Mouse (Mus musculus): Measurements from ENCODE around the gene Camk1g. TPM values are rescaled to one million over a fixed set of nuclear protein-coding genes. Genes with fewer than 3 reads are reported as not detected.

Camk1g gene
- polyA plus RNA-seq, 1 experiment = not detected

GRCm38 (mm10) chr1:193342198-193342946 is 27.7 kb downstream of the Camk1g start:
- Histone ChIP-seq H3K4me1 (ENCODE audit: control insufficient read depth) (no peaks in the 10 kb centered on the region), H3K27me3 (ENCODE audit: control insufficient read depth) (no peaks in the 10 kb centered on the region), H3K9me3 (ENCODE audit: control insufficient read depth, low read length) (no peaks in the 10 kb centered on the region), H3K4me3 (replicated peaks) (no peak overlapping the region), H3K36me3 (ENCODE audit: control insufficient read depth) (no peaks in the 10 kb centered on the region)
- TF ChIP-seq GATA1 (IDR thresholded peaks at IDR 0.05; ENCODE audit: low read length) = no peak
- no peak for TF ChIP-seq TAL1 (IDR thresholded peaks at IDR 0.05; ENCODE audit: low read length)

DNA sequence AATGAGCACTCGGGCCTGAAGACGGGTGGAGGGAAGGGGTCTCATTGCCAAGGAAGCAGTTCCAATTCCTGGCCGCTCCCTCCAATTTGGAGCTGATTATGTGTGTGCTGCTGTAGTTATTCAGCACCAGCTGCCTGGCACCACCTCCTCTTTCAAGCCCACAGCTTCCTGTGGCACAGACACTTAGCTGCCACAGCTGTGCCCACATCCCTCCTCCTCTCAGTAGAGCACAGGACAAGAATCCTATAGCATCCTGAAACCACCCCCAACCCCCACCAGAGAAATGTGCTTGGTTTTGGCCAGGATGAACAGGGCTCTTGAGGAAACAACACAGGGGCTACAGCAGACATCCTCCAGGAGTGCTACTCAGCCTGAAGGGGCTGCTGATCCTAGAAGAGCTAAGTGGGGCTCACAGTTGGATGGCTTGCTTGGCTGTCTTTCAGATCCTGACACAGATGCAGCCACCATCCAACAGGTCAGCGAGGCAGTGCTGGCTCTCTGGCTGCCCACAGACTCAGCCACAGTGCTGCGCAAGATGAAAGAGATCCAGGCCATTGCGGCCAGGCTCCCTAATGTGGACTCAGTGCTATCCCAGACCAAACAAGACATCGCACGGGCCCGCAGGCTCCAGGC is 31.6 kb downstream of the Camk1g start:
- H3K4me1 ChIP-seq (ENCODE audit: control insufficient read depth) = no peaks in the 10 kb centered on the region
- no peak overlapping the region for H3K4me3 ChIP-seq (replicated peaks)
- no peaks in the 10 kb centered on the region for H3K36me3 ChIP-seq (ENCODE audit: control insufficient read depth)
- no peaks in the 10 kb centered on the region for H3K9me3 ChIP-seq (ENCODE audit: control insufficient read depth, low read length)
- H3K27me3 ChIP-seq (ENCODE audit: control insufficient read depth) = no peaks in the 10 kb centered on the region
- TF ChIP-seq TAL1 (IDR thresholded peaks at IDR 0.05; ENCODE audit: low read length) = no peak
- TF ChIP-seq GATA1 (IDR thresholded peaks at IDR 0.05; ENCODE audit: low read length) = no peak

DNA sequence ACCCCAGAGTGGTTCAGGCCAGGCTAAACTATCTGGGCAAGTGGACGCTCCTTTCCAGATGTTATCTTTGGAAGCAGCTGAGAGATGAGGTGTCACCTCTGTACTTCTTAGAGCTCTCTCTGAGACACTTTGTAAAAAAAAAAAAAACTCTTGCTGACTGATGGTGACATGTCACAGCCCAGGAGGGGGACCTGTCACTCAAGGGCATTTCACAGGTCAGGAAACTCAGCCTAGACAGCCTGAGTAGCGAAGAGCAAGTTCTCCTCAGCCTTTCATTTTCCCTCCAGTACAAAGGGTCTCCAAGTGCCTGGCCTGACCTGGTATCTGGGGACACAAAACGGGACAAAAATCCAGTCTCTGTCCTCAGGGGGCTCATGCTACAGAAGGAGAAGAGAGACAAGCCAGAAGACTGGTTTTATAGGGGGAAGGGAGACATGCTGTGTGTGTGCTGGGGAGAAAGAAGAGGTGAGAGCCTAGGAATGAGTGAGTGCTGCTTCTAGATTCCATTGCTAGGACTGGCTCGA is 32.2 kb downstream of the Camk1g start:
- Histone ChIP-seq H3K27me3 (ENCODE audit: control insufficient read depth) (no peaks in the 10 kb centered on the region), H3K9me3 (ENCODE audit: control insufficient read depth, low read length) (no peaks in the 10 kb centered on the region), H3K36me3 (ENCODE audit: control insufficient read depth) (no peaks in the 10 kb centered on the region), H3K4me3 (replicated peaks) (no peak overlapping the region), H3K4me1 (ENCODE audit: control insufficient read depth) (no peaks in the 10 kb centered on the region)
- TF ChIP-seq TAL1 (IDR thresholded peaks at IDR 0.05; ENCODE audit: low read length) (no peak), GATA1 (IDR thresholded peaks at IDR 0.05; ENCODE audit: low read length) (no peak)

GRCm38 (mm10) chr1:193337018-193337321 is 33.1 kb downstream of the Camk1g start:
- no peak for TF ChIP-seq GATA1 (IDR thresholded peaks at IDR 0.05; ENCODE audit: low read length)
- Histone ChIP-seq H3K27me3 (ENCODE audit: control insufficient read depth) (no peaks in the 10 kb centered on the region), H3K9me3 (ENCODE audit: control insufficient read depth, low read length) (no peaks in the 10 kb centered on the region), H3K4me1 (ENCODE audit: control insufficient read depth) (no peaks in the 10 kb centered on the region), H3K4me3 (replicated peaks) (no peak overlapping the region), H3K36me3 (ENCODE audit: control insufficient read depth) (no peaks in the 10 kb centered on the region)

GRCm38 (mm10) chr1:193336122-193337017 is 33.7 kb downstream of the Camk1g start:
- H3K9me3 ChIP-seq (ENCODE audit: control insufficient read depth, low read length) = no peaks in the 10 kb centered on the region
- H3K4me1 ChIP-seq (ENCODE audit: control insufficient read depth) = no peaks in the 10 kb centered on the region
- no peaks in the 10 kb centered on the region for H3K36me3 ChIP-seq (ENCODE audit: control insufficient read depth)
- H3K27me3 ChIP-seq (ENCODE audit: control insufficient read depth) = no peaks in the 10 kb centered on the region
- no peak overlapping the region for H3K4me3 ChIP-seq (replicated peaks)
- TF ChIP-seq TAL1 (IDR thresholded peaks at IDR 0.05; ENCODE audit: low read length) (no peak), GATA1 (IDR thresholded peaks at IDR 0.05; ENCODE audit: low read length) (no peak)

DNA sequence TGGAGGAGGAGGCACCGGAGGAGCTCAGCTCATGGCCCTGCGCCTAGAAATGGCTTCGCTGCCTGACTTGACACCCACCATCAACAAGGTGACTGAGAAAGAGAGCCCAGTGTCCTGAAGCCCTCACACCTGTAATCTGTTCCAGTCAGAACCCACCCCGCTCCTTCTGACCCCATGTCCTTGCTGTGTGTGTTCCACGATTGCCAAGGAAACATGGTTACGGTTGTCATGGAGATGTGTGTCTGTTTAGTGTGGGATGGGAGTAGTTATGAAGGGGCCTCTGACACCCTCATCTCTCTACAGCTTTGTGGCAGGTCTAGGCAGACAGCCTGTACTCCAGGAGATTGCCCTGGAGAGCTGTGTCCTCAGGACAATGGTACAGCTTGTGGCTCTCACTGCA is 35.6 kb downstream of the Camk1g start:
- Histone ChIP-seq H3K9me3 (ENCODE audit: control insufficient read depth, low read length) (no peaks in the 10 kb centered on the region), H3K36me3 (ENCODE audit: control insufficient read depth) (no peaks in the 10 kb centered on the region), H3K4me3 (replicated peaks) (no peak overlapping the region), H3K4me1 (ENCODE audit: control insufficient read depth) (no peaks in the 10 kb centered on the region), H3K27me3 (ENCODE audit: control insufficient read depth) (no peaks in the 10 kb centered on the region)
- no peak for TF ChIP-seq GATA1 (IDR thresholded peaks at IDR 0.05; ENCODE audit: low read length)
- no peak for TF ChIP-seq TAL1 (IDR thresholded peaks at IDR 0.05; ENCODE audit: low read length)

DNA sequence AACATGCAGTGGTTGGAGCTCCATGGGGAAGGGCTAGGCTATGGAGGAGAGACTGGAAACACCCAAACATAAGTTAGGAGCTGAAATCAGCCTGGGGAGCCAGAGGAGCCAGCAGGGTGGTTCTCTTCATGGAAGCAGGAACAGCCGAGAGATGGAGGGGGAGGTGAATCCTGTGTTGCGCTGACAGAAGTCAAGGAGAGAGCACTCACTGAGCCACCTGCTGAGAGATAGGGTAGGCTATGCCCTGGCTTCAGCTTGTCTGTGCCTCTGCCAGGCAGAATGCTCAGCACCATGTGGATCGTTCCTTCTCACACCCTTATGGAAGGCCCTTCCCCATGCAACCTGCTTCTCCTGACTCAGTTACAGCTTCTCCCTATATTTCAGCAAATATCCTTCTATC is 36.3 kb downstream of the Camk1g start:
- TF ChIP-seq TAL1 (IDR thresholded peaks at IDR 0.05; ENCODE audit: low read length) (no peak), GATA1 (IDR thresholded peaks at IDR 0.05; ENCODE audit: low read length) (no peak)
- Histone ChIP-seq H3K4me3 (replicated peaks) (no peak overlapping the region), H3K27me3 (ENCODE audit: control insufficient read depth) (no peaks in the 10 kb centered on the region), H3K36me3 (ENCODE audit: control insufficient read depth) (no peaks in the 10 kb centered on the region), H3K4me1 (ENCODE audit: control insufficient read depth) (no peaks in the 10 kb centered on the region), H3K9me3 (ENCODE audit: control insufficient read depth, low read length) (no peaks in the 10 kb centered on the region)

DNA sequence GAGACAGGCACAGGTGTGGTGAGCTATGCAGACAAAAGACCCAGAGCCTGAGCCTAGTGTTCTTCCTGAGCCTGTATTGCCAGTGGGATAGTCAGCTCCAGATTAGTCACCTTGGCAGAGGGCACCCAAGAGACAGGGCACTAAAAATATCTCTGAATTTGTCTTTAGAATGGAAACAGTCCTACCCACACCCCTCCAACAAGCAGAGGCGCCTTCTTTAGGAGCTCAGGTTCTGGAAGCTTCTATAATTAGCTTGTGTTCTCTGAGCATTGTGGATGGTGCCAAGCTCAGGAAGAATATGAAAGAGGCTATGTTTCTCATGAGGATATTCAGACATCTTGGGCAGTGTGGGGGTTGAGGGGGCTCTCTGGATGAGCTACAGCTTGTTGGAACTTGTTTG is 37.4 kb downstream of the Camk1g start:
- no peaks in the 10 kb centered on the region for H3K27me3 ChIP-seq (ENCODE audit: control insufficient read depth)
- no peaks in the 10 kb centered on the region for H3K36me3 ChIP-seq (ENCODE audit: control insufficient read depth)
- H3K4me1 ChIP-seq (ENCODE audit: control insufficient read depth) = no peaks in the 10 kb centered on the region
- no peak overlapping the region for H3K4me3 ChIP-seq (replicated peaks)
- TF ChIP-seq GATA1 (IDR thresholded peaks at IDR 0.05; ENCODE audit: low read length) (no peak), TAL1 (IDR thresholded peaks at IDR 0.05; ENCODE audit: low read length) (no peak)
- H3K9me3 ChIP-seq (ENCODE audit: control insufficient read depth, low read length) = no peaks in the 10 kb centered on the region

DNA sequence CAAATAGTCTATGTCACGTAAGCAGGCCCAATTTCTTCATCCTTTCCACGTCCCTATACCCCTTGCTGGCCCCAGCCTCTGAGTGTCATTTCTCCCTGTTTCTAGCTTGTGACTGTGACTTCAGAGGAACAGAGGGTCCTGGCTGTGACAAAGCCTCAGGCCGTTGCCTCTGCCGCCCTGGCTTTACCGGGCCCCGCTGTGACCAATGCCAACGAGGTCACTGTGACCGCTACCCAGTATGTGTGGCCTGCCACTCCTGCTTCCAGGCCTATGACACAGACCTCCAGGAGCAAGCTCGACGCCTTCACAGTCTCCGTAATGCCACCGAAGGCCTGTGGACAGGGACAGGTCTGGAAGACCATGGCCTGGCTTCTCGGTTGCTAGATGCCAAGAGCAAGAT is 38.1 kb downstream of the Camk1g start:
- no peaks in the 10 kb centered on the region for H3K27me3 ChIP-seq (ENCODE audit: control insufficient read depth)
- TF ChIP-seq GATA1 (IDR thresholded peaks at IDR 0.05; ENCODE audit: low read length) = no peak
- TF ChIP-seq TAL1 (IDR thresholded peaks at IDR 0.05; ENCODE audit: low read length) = no peak

More for the DNA sequence above, 38.1 kb downstream of the Camk1g start:
- Histone ChIP-seq H3K36me3 (ENCODE audit: control insufficient read depth) (no peaks in the 10 kb centered on the region), H3K4me1 (ENCODE audit: control insufficient read depth) (no peaks in the 10 kb centered on the region), H3K4me3 (replicated peaks) (no peak overlapping the region), H3K9me3 (ENCODE audit: control insufficient read depth, low read length) (no peaks in the 10 kb centered on the region)

Data from erythroblast, embryonic 14.5 days (primary cell).